Mouse (Mus musculus): ENCODE results near the gene Galnt16. TPM values are rescaled to one million over a fixed set of nuclear protein-coding genes. Genes with fewer than 3 reads are reported as not detected.

Galnt16 gene
- polyA plus RNA-seq, 1 experiment, result 1.2 TPM

GRCm38 (mm10) chr12:80662322-80662721 lies 144.2 kb downstream of the Galnt16 start:
- no peaks in the 10 kb centered on the region for H3K4me1 ChIP-seq (ENCODE audit: control insufficient read depth, insufficient read depth, insufficient read length)
- DNase-seq (ENCODE audit: low read depth in 1 of 2, low spot score in 2 of 2), result no peak
- H3K27me3 ChIP-seq (ENCODE audit: control insufficient read depth, insufficient read depth, low read length), result no peaks in the 10 kb centered on the region
- H3K4me3 ChIP-seq (ENCODE audit: extremely low read depth, insufficient read depth, insufficient read length), result no peak overlapping the region
- H3K36me3 ChIP-seq (ENCODE audit: control insufficient read depth, insufficient read depth, low read length), result peaks cover 11% of the 10 kb centered on the region
- H3K27ac ChIP-seq (ENCODE audit: insufficient read depth, low read length), result no peak overlapping the region
- TF ChIP-seq POLR2A (IDR thresholded peaks at IDR 0.05; ENCODE audit: low read depth, low read length) (no peak), CTCF (IDR thresholded peaks at IDR 0.05; ENCODE audit: extremely low read depth, insufficient read depth, insufficient read length, insufficient replicate concordance) (no peak)
- WGBS, result 94% methylated on average over 10 of the region's 10 CpGs

GRCm38 (mm10) chr12:80663935-80664334 lies 145.9 kb downstream of the Galnt16 start:
- no peak for TF ChIP-seq CTCF (IDR thresholded peaks at IDR 0.05; ENCODE audit: extremely low read depth, insufficient read depth, insufficient read length, insufficient replicate concordance)
- no peak for TF ChIP-seq POLR2A (IDR thresholded peaks at IDR 0.05; ENCODE audit: low read depth, low read length)
- Histone ChIP-seq H3K27ac (ENCODE audit: insufficient read depth, low read length) (no peak overlapping the region), H3K36me3 (ENCODE audit: control insufficient read depth, insufficient read depth, low read length) (peaks cover 19% of the 10 kb centered on the region), H3K4me1 (ENCODE audit: control insufficient read depth, insufficient read depth, insufficient read length) (no peaks in the 10 kb centered on the region), H3K4me3 (ENCODE audit: extremely low read depth, insufficient read depth, insufficient read length) (no peak overlapping the region), H3K27me3 (ENCODE audit: control insufficient read depth, insufficient read depth, low read length) (no peaks in the 10 kb centered on the region)
- no peak for DNase-seq (ENCODE audit: low read depth in 1 of 2, low spot score in 2 of 2)
- 95% methylated on average over 2 of the region's 2 CpGs for WGBS

GRCm38 (mm10) chr12:80668391-80668790 lies 150.3 kb downstream of the Galnt16 start:
- DNase-seq (ENCODE audit: low read depth in 1 of 2, low spot score in 2 of 2), result no peak
- WGBS, result 76% methylated on average over 2 of the region's 2 CpGs
- no peaks in the 10 kb centered on the region for H3K27me3 ChIP-seq (ENCODE audit: control insufficient read depth, insufficient read depth, low read length)
- no peak overlapping the region for H3K27ac ChIP-seq (ENCODE audit: insufficient read depth, low read length)
- peaks cover 17% of the 10 kb centered on the region for H3K36me3 ChIP-seq (ENCODE audit: control insufficient read depth, insufficient read depth, low read length)
- no peaks in the 10 kb centered on the region for H3K4me1 ChIP-seq (ENCODE audit: control insufficient read depth, insufficient read depth, insufficient read length)
- H3K4me3 ChIP-seq (ENCODE audit: extremely low read depth, insufficient read depth, insufficient read length), result no peak overlapping the region
- no peak for TF ChIP-seq POLR2A (IDR thresholded peaks at IDR 0.05; ENCODE audit: low read depth, low read length)

GRCm38 (mm10) chr12:80673170-80673569 lies 155.1 kb downstream of the Galnt16 start:
- no peak overlapping the region for H3K27ac ChIP-seq (ENCODE audit: insufficient read depth, low read length)
- no peak overlapping the region for H3K4me3 ChIP-seq (ENCODE audit: extremely low read depth, insufficient read depth, insufficient read length)
- H3K36me3 ChIP-seq (ENCODE audit: control insufficient read depth, insufficient read depth, low read length), result peaks cover 23% of the 10 kb centered on the region
- no peaks in the 10 kb centered on the region for H3K4me1 ChIP-seq (ENCODE audit: control insufficient read depth, insufficient read depth, insufficient read length)
- peak in 1 of 2 experiments; percentile 27 for DNase-seq (ENCODE audit: low read depth in 1 of 2, low spot score in 2 of 2)
- 7% methylated on average over 3 of the region's 3 CpGs for WGBS
- TF ChIP-seq CTCF (IDR thresholded peaks at IDR 0.05; ENCODE audit: extremely low read depth, insufficient read depth, insufficient read length, insufficient replicate concordance) (peak; percentile 61; the same call in 1 of the 2 replicates), POLR2A (IDR thresholded peaks at IDR 0.05; ENCODE audit: low read depth, low read length) (no peak)
- H3K27me3 ChIP-seq (ENCODE audit: control insufficient read depth, insufficient read depth, low read length), result no peaks in the 10 kb centered on the region

Other genes with a start within 250 kb of the Galnt16 start
- 14.6 and 18.5 TPM in 2 replicates for gene Dcaf5, start 81.7 kb upstream of the Galnt16 start, polyA plus RNA-seq (2012; rRNA removed)
- gene Exd2, start 55.2 kb upstream of the Galnt16 start, polyA plus RNA-seq (2012; rRNA removed), result 7.7 and 8.0 TPM in 2 replicates
- 24.5 and 25.7 TPM in 2 replicates for gene Slc39a9, start 125.6 kb downstream of the Galnt16 start, polyA plus RNA-seq (2012; rRNA removed)
- 14.4 and 19.4 TPM in 2 replicates for gene Erh, start 126.1 kb downstream of the Galnt16 start, polyA plus RNA-seq (2012; rRNA removed)
- gene Plekhd1, start 174.3 kb downstream of the Galnt16 start, polyA plus RNA-seq (2012; rRNA removed), result 0.04 and 0.06 TPM in 2 replicates
- gene Ccdc177, start 242.4 kb downstream of the Galnt16 start, polyA plus RNA-seq (2012; rRNA removed), result not detected in 2 replicates

Data from spleen, adult 2 months (tissue).